Mouse (Mus musculus) heart, embryonic 12.5 days (tissue): ENCODE data around the gene Gm21976. TPM values are rescaled to one million over a fixed set of nuclear protein-coding genes. Genes with fewer than 3 reads are reported as not detected.

Experiments
- ATAC-seq: fragments of 200-750 bp; cut with Nextera tagmentation; 2 replicates; pipeline ENCODE4 v1.8.0; 2017; ENCODE audit warnings: moderate TSS enrichment, moderate library complexity; ENCODE audit not compliant: insufficient number of reproducible peaks, low FRiP score
- H3K27ac ChIP-seq: fragments of 300-500 bp; sonication (generic); 2 replicates; pipeline ENCODE4 v1.5.1; 2016; ENCODE audit warnings: mild to moderate bottlenecking, moderate library complexity; ENCODE audit not compliant: poor library complexity, severe bottlenecking
- H3K27me3 ChIP-seq: fragments of 300-500 bp; sonication (generic); replicated peaks from 2 replicates; pipeline ENCODE4 v1.6.1; 2016; ENCODE audit warnings: mild to moderate bottlenecking, moderate library complexity
- H3K36me3 ChIP-seq: fragments of 300-500 bp; sonication (generic); 2 replicates; pipeline ENCODE4 v1.6.1; 2016; ENCODE audit warnings: mild to moderate bottlenecking, moderate library complexity
- H3K4me1 ChIP-seq: fragments of 300-500 bp; sonication (generic); replicated peaks from 2 replicates; pipeline ENCODE4 v1.6.1; 2016; ENCODE audit warnings: mild to moderate bottlenecking
- H3K4me2 ChIP-seq: fragments of 300-500 bp; sonication (generic); 2 replicates; pipeline ENCODE4 v1.6.1; 2016; ENCODE audit warnings: mild to moderate bottlenecking, moderate library complexity
- H3K4me3 ChIP-seq: fragments of 300-500 bp; sonication (generic); 2 replicates; pipeline ENCODE4 v1.5.1; 2016; ENCODE audit warnings: mild to moderate bottlenecking
- H3K9ac ChIP-seq: fragments of 300-500 bp; sonication (generic); 2 replicates; pipeline ENCODE4 v1.6.1; 2016; ENCODE audit warnings: mild to moderate bottlenecking, moderate library complexity
- H3K9me3 ChIP-seq: fragments of 300-500 bp; sonication (generic); replicated peaks from 2 replicates; pipeline ENCODE4 v1.6.1; 2016; ENCODE audit warnings: mild to moderate bottlenecking, moderate library complexity
- WGBS: fragments of 180-500 bp; shearing (Covaris S2); methylation state at CpG from one replicate; pipeline ENCODE4 v1.1.7; 2016; 5-methylcytosine and 5-hydroxymethylcytosine counted together
- polyA plus RNA-seq: library from polyadenylated mRNA; unstranded; fragments of >200 nt; fragmentation: Nextera tagmentation; extraction: Ambion mirVana; gene quantifications from 2 replicates; pipeline ENCODE4 v1.2.1, GENCODE M21; 2016

The Gm21976 gene
- polyA plus RNA-seq, 1 experiment from 2014 or later: not detected

DNA sequence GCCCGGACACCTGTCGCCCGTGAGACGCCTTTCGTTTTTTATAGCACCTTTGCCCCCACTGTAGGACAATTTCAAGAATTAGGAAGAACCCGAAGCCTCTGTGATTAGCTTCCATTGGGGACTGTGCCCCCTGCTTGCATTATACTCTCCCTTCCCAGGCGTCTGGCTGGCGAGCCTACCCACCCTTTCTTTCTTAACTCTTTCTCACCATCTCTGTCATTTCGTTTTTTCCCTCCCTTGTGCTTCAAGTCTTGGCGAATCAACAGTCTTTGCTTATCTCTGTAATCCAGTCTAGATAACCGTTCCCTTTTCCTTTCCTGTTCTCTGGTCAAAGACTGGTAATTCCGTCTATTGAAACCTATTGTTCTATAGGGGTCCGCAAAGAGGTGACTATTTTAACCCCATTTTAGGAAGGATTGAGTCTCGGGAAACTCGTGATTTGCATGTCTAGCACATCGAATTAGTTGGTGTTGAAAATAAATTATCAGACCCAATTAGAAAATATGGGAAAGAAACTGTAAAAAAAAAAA lies 16.2 kb upstream of the Gm21976 start:
- peak; percentile 51 for ATAC-seq
- peaks cover 17% of the 10 kb centered on the region for H3K4me1 ChIP-seq
- no peaks in the 10 kb centered on the region for H3K27me3 ChIP-seq
- peak overlapping the region; percentile 89 for H3K4me2 ChIP-seq
- no peaks in the 10 kb centered on the region for H3K9me3 ChIP-seq
- peak overlapping the region; percentile 86 for H3K27ac ChIP-seq
- H3K9ac ChIP-seq: peak overlapping the region; percentile 76
- peak overlapping the region; percentile 94 for H3K4me3 ChIP-seq
- peaks cover 22% of the 10 kb centered on the region for H3K36me3 ChIP-seq
- WGBS: under 1% methylated on average over 16 of the region's 16 CpGs

DNA sequence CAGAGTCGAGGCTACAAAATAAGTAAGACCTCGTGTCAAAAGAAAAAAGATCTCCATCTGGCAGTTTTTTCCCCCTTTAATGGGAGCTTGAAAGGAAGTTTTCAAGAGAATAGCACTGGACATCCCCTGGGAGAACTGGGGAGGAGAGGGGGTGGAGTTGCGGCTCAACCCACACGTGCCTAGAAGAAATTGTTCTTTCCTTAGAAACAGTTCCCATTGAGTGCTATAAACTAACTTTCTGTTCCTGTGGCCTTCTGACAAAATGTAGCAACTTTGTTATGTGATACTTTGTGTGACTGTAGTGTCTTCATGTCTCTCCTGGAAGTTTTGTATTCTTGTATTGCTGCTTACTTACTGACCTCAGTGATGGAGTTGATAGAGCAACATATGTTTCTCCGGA lies 15.6 kb upstream of the Gm21976 start:
- Histone ChIP-seq H3K4me2 (peak overlapping the region; percentile 89), H3K4me1 (peaks cover 17% of the 10 kb centered on the region), H3K27ac (no peak overlapping the region), H3K27me3 (no peaks in the 10 kb centered on the region), H3K4me3 (peak overlapping the region; percentile 94), H3K9ac (peak overlapping the region; percentile 55; the same call in 1 of the 2 replicates), H3K36me3 (peaks cover 25% of the 10 kb centered on the region), H3K9me3 (no peaks in the 10 kb centered on the region)
- no peak for ATAC-seq
- whole genome bisulfite sequencing: 23% methylated on average over 5 of the region's 5 CpGs

- Histone ChIP-seq H3K4me3 (no peak overlapping the region), H3K4me2 (no peak overlapping the region), H3K9me3 (no peaks in the 10 kb centered on the region), H3K27me3 (no peaks in the 10 kb centered on the region), H3K4me1 (peaks cover 9% of the 10 kb centered on the region; the same call in 1 of the 2 replicates), H3K9ac (no peak overlapping the region), H3K27ac (no peak overlapping the region), H3K36me3 (peaks cover 41% of the 10 kb centered on the region)
- no peak for ATAC-seq
- WGBS: 91% methylated on average over 9 of the region's 9 CpGs
Measured at GRCm38 (mm10) chr13:98274023-98274422, 5.7 kb upstream of the Gm21976 start.

GRCm38 (mm10) chr13:98275646-98276045 lies 4.0 kb upstream of the Gm21976 start:
- Histone ChIP-seq H3K4me2 (no peak overlapping the region), H3K4me1 (peaks cover 9% of the 10 kb centered on the region; the same call in 1 of the 2 replicates), H3K36me3 (peaks cover 39% of the 10 kb centered on the region), H3K9me3 (no peaks in the 10 kb centered on the region), H3K27me3 (no peaks in the 10 kb centered on the region), H3K4me3 (no peak overlapping the region), H3K9ac (no peak overlapping the region), H3K27ac (no peak overlapping the region)
- no peak for ATAC-seq
- 35% methylated on average over 4 of the region's 4 CpGs for WGBS

GRCm38 (mm10) chr13:98276253-98276652 lies 3.4 kb upstream of the Gm21976 start:
- ATAC-seq: no peak
- WGBS: 84% methylated on average over 7 of the region's 7 CpGs

DNA sequence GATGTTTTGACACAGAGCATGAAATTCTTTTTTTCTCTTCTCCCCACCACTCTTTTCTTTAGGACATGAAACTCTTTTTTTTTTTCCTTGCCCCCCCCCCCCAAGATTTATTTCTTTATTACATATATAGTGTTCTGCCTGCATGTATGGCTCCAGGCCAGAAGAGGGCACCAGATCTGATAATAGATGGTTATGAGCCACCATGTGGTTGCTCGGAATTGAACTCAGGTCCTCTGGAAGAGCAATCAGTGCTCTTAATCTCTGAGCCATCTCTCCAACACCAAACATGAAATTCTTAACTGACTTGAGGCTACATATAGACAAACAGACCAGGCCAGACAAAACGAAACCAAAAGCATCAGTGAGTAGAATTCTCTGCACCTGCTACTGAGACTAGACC lies 2.2 kb upstream of the Gm21976 start:
- Histone ChIP-seq H3K27me3 (no peaks in the 10 kb centered on the region), H3K9me3 (no peaks in the 10 kb centered on the region), H3K36me3 (peaks cover 22% of the 10 kb centered on the region), H3K4me1 (peaks cover 9% of the 10 kb centered on the region; the same call in 1 of the 2 replicates), H3K4me2 (no peak overlapping the region), H3K27ac (no peak overlapping the region), H3K4me3 (no peak overlapping the region), H3K9ac (no peak overlapping the region)
- ATAC-seq: no peak
- WGBS: 77% methylated on average over 2 of the region's 2 CpGs

More at GRCm38 (mm10) chr13:98276253-98276652, 3.4 kb upstream of the Gm21976 start:
- H3K36me3 ChIP-seq: peaks cover 33% of the 10 kb centered on the region
- no peak overlapping the region for H3K4me2 ChIP-seq
- H3K4me1 ChIP-seq: peaks cover 9% of the 10 kb centered on the region; the same call in 1 of the 2 replicates
- no peak overlapping the region for H3K9ac ChIP-seq
- H3K27me3 ChIP-seq: no peaks in the 10 kb centered on the region
- no peak overlapping the region for H3K27ac ChIP-seq
- no peak overlapping the region for H3K4me3 ChIP-seq
- H3K9me3 ChIP-seq: no peaks in the 10 kb centered on the region

DNA sequence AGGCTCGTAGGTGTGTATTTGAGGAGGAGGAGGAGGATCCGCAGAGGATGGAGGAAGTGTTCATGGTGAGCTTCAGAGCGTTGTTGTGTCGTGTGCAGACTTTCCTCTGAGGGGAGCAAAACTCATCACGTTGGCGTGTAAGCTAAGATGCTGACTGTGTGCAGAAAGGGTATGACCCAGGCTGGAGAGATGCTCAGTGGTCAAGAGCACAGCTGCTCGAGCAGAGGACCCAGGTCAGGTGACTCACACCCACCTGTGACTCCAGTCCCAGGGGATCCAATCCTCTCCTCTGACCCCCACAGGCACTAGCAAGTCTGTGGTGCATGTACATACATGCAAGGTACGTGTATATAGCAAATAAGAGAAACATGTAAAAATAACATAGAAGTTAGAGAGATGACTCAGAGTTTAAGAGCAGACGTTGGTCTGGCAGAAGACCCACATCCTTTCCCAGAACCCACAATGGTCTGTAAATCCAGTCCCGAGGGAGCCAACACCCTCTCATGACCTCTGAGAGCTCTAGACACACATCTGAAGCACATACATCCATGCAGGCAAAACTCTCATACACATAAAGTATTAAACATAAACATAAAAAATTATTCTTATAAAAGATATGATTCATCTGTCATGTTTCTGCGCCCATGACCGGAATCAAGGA lies 1.4 kb downstream of the Gm21976 start:
- H3K4me2 ChIP-seq: no peak overlapping the region
- H3K9ac ChIP-seq: no peak overlapping the region
- ATAC-seq: no peak

DNA sequence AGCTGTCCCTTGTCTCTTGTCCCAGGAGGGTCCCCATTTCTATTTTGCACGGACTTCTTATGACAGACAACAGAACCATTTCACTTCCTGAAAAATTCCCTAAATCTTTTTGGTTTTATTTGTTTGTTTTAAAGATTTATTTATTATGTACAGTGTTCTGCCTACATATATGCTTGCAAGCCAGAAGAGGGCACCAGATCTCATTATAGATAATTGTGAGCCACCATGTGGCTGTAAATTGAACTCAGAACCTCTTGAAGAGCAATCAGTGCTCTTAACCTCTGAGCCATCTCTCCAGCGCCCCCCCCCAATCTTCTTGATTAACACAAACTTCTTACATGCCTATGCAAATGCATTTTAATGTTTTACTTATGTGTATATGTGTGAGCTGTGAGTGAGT lies 11.0 kb downstream of the Gm21976 start:
- ATAC-seq: no peak
- H3K4me1 ChIP-seq: peaks cover 5% of the 10 kb centered on the region; the same call in 1 of the 2 replicates
- H3K4me2 ChIP-seq: no peak overlapping the region
- no peak overlapping the region for H3K9ac ChIP-seq
- H3K9me3 ChIP-seq: peaks cover 6% of the 10 kb centered on the region; the same call in 1 of the 2 replicates
- H3K36me3 ChIP-seq: no peaks in the 10 kb centered on the region
- no peak overlapping the region for H3K4me3 ChIP-seq
- WGBS: 43% methylated on average over 2 of the region's 2 CpGs
- H3K27ac ChIP-seq: no peak overlapping the region
- no peaks in the 10 kb centered on the region for H3K27me3 ChIP-seq

More for the DNA sequence above, 1.4 kb downstream of the Gm21976 start:
- Histone ChIP-seq H3K9me3 (no peaks in the 10 kb centered on the region), H3K36me3 (no peaks in the 10 kb centered on the region), H3K27ac (no peak overlapping the region), H3K4me1 (no peaks in the 10 kb centered on the region), H3K27me3 (no peaks in the 10 kb centered on the region), H3K4me3 (no peak overlapping the region)
- WGBS: 71% methylated on average over 12 of the region's 12 CpGs

DNA sequence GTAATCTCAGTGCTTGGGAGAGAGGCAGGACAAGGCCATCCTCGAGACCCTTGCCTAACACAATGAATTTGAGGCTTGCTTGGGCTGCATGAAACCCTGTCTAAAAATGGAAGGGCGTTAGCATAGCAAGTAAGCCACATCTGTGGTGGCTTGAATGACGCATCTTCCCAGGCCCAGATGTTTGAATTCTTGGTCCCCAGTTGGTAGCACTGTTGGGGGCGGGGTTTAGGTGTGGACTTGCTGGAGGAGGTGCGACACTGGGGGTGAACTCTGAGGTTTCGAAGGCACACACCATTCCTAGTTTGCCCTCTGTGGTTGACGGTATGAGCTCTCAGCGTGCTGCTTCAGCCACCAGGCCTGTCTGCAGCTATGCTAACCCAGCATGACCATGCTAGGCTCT lies 12.0 kb downstream of the Gm21976 start:
- ATAC-seq: no peak
- WGBS: 76% methylated on average over 8 of the region's 8 CpGs

DNA sequence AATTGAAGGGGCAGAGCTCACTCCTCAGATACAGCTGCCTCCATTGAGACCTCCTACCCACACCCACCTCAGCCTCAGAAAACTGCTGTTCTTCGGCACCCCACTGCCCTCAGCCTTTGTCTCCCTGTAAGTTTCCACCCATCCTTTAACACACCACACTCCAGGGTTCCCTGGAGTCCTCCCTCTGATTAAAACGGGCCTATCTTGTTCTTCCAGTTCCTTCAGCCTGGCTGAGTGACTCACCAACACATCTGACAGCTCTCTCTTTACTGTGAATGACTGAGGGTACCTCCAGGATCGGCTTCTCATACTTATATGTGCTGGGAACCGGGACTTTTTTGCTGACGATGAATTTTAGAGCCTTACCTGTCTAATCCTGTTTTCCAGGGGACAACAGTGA lies 16.4 kb downstream of the Gm21976 start:
- ATAC-seq: no peak
- WGBS: 44% methylated on average over 5 of the region's 5 CpGs
- H3K36me3 ChIP-seq: no peaks in the 10 kb centered on the region

More for the DNA sequence above, 12.0 kb downstream of the Gm21976 start:
- no peaks in the 10 kb centered on the region for H3K36me3 ChIP-seq
- no peak overlapping the region for H3K9ac ChIP-seq
- peaks cover 6% of the 10 kb centered on the region; the same call in 1 of the 2 replicates for H3K9me3 ChIP-seq
- no peak overlapping the region for H3K4me2 ChIP-seq
- H3K27ac ChIP-seq: no peak overlapping the region
- no peak overlapping the region for H3K4me3 ChIP-seq
- peaks cover 5% of the 10 kb centered on the region; the same call in 1 of the 2 replicates for H3K4me1 ChIP-seq
- no peaks in the 10 kb centered on the region for H3K27me3 ChIP-seq

DNA sequence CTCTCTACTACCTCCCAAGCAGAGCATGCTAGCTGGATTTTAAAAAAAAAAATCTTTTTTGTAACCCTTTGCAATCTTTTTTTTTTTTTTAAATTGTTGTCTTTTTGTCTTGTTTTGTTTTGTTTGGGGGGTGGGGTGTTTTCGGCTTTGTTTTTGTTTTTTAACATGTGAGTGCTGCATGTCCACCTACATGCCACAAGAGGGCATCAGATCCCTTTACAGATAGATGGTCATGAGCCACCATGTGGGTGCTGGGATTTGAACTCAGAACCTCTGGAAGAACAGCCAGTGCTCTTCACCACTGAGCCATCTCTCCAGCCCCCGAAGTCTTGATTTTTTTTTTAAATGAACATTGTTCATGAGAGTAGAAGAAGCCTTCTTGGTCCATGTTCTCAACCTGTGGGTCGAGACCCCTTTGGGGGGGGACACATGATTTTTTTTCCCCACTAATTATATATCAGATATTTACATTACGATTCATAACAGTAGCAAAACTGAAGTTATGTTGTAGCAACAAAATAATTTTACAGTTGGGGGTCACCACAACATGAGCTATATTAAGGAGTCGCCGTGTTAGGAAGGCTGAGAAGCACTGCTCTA lies 18.3 kb downstream of the Gm21976 start:
- Histone ChIP-seq H3K4me3 (no peak overlapping the region), H3K9me3 (peaks cover 6% of the 10 kb centered on the region; the same call in 1 of the 2 replicates), H3K4me2 (no peak overlapping the region), H3K27ac (no peak overlapping the region), H3K36me3 (no peaks in the 10 kb centered on the region), H3K4me1 (peaks cover 5% of the 10 kb centered on the region; the same call in 1 of the 2 replicates), H3K27me3 (no peaks in the 10 kb centered on the region), H3K9ac (no peak overlapping the region)
- ATAC-seq: no peak
- WGBS: 83% methylated on average over 6 of the region's 6 CpGs

More for the DNA sequence above, 16.4 kb downstream of the Gm21976 start:
- Histone ChIP-seq H3K27me3 (no peaks in the 10 kb centered on the region), H3K27ac (no peak overlapping the region), H3K4me3 (no peak overlapping the region), H3K9me3 (peaks cover 6% of the 10 kb centered on the region; the same call in 1 of the 2 replicates), H3K4me2 (no peak overlapping the region), H3K9ac (no peak overlapping the region), H3K4me1 (peaks cover 5% of the 10 kb centered on the region; the same call in 1 of the 2 replicates)
